Mouse (Mus musculus) liver, embryonic 14.5 days (tissue): ENCODE data around the gene Frmd5.

Experiments used
- CTCF ChIP-seq: IDR thresholded peaks from 2 replicates; pipeline ENCODE4 v1.5.1; 2016; ENCODE audit warnings: antibody characterized with exemption, low read depth, control low read depth
- EP300 ChIP-seq: IDR thresholded peaks from 2 replicates; pipeline ENCODE4 v1.6.1; 2016; ENCODE audit warnings: antibody characterized with exemption, low read depth

- TF ChIP-seq CTCF (no peak), EP300 (no peak)
Observed at GRCm38 (mm10) chr2:121834926-121835325, 28.0 kb upstream of the Frmd5 start.
